In the genomic region with DNA sequence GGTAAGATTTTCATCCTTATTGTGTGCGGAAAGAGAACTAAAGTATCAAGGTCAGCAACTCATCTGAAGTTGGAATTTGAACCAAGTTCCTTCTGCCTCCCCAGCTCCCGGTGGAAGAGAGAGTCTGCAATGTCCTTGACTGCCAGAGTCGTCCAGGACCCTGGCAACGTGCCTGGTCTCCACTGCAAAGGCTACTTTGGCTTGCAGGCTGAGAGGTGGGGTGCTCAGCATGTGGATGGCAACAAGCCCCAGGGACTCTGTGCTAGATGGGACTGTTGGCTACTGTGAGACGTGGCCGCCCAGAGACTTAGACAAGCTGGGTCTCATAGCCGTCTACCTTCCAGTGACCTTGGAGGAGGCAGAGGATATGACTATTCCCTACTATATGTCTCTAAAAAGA, we compare ENCODE assay signal across 13 mouse cellular contexts. TPM values are rescaled to one million over a fixed set of nuclear protein-coding genes. Genes with fewer than 3 reads are reported as not detected.
DNase-seq lines count a peak whose midpoint lies in the region; ATAC-seq and TF ChIP-seq lines count a peak whose summit lies in the region.
"Had no signal": no experiment of that assay in that cellular context is flagged by ENCODE, and none has a peak within 500 bp of the region (broad histone marks: within the 10 kb centered on the region; RNA-seq: fewer than 3 reads in every experiment).

No protein-coding gene starts in this region.

- DNase-seq in heart, adult 2 months, result peak; percentile 62 to 70
- DNase-seq in right cerebral cortex, postnatal 14 days, result peak; percentile 16
- no peak for DNase-seq in right cerebral cortex, adult 2 months (ENCODE audit: low spot score in 2 of 2)
- peak; percentile 8 to 15 for DNase-seq in gastrocnemius, postnatal 36 days
- DNase-seq in ovary, postnatal 14 days (ENCODE audit: low spot score), result peak; percentile 4
- DNase-seq in spleen, adult 12 weeks (ENCODE audit: low spot score), result no peak

- no peak for TF ChIP-seq EP300 in heart, adult 2 months (IDR thresholded peaks at IDR 0.05; ENCODE audit: insufficient read depth, low read depth, low read length)

- H3K27ac ChIP-seq in heart, adult 2 months, result no peak overlapping the region
- H3K27ac ChIP-seq in heart, embryonic 12.5 days (ENCODE audit: poor library complexity, severe bottlenecking), result no peak overlapping the region
- H3K27ac ChIP-seq: kidney, postnatal 0 days; limb, embryonic 15.5 days had no signal

- H3K4me1 ChIP-seq in heart, adult 2 months (ENCODE audit: control insufficient read depth, insufficient read depth, low read length), result peaks cover 3% of the 10 kb centered on the region
- H3K4me1 ChIP-seq in heart, embryonic 12.5 days (replicated peaks), result peaks cover 5% of the 10 kb centered on the region; the same call in 1 of the 2 replicates

- H3K4me3 ChIP-seq in heart, adult 2 months, result no peak overlapping the region
- no peak overlapping the region for H3K4me3 ChIP-seq in heart, embryonic 12.5 days
- H3K4me3 ChIP-seq: limb, embryonic 15.5 days; myocyte had no signal

- no peak for TF ChIP-seq CTCF in heart, adult 2 months (IDR thresholded peaks at IDR 0.05)

- 42% methylated on average over 7 of the region's 7 CpGs for WGBS in heart, adult 2 months
- WGBS in heart, embryonic 12.5 days, result 65% methylated on average over 7 of the region's 7 CpGs

- no peaks in the 10 kb centered on the region for H3K36me3 ChIP-seq in heart, adult 2 months (ENCODE audit: control insufficient read depth, insufficient read depth, low read length)
- no peaks in the 10 kb centered on the region for H3K36me3 ChIP-seq in heart, embryonic 12.5 days
- H3K36me3 ChIP-seq: limb, embryonic 15.5 days had no signal

- H3K27me3 ChIP-seq in heart, adult 2 months (ENCODE audit: control insufficient read depth, insufficient read depth, low read length), result no peaks in the 10 kb centered on the region
- H3K27me3 ChIP-seq in heart, embryonic 12.5 days (replicated peaks), result no peaks in the 10 kb centered on the region
- H3K27me3 ChIP-seq: limb, embryonic 15.5 days had no signal

- H3K9me3 ChIP-seq in heart, embryonic 12.5 days (replicated peaks), result no peaks in the 10 kb centered on the region
- H3K9me3 ChIP-seq: limb, embryonic 15.5 days had no signal

- no peak for ATAC-seq in heart, embryonic 12.5 days (ENCODE audit: insufficient number of reproducible peaks, low FRiP score)
- ATAC-seq in megakaryocyte, adult 5-6 weeks (ENCODE audit: poor library complexity, severe bottlenecking), result no peak

- no peak for TF ChIP-seq POLR2A in heart, adult 2 months (IDR thresholded peaks at IDR 0.05; ENCODE audit: insufficient read depth, low read depth, low read length)

- H3K9ac ChIP-seq in heart, adult 2 months (ENCODE audit: low read depth, low read length), result no peak overlapping the region
- no peak overlapping the region for H3K9ac ChIP-seq in heart, embryonic 12.5 days
- H3K9ac ChIP-seq: limb, embryonic 15.5 days had no signal

- H3K4me2 ChIP-seq in heart, embryonic 12.5 days, result no peak overlapping the region
- H3K4me2 ChIP-seq: limb, embryonic 15.5 days had no signal

- no peaks in the 10 kb centered on the region for H3K79me2 ChIP-seq in heart, adult 2 months (replicated peaks; ENCODE audit: control insufficient read depth, insufficient read depth, low read length)

- intact Hi-C loops in heart, adult 2 months (cut with DNase I), result loop anchor here (10.0 kb wide), 2 partner anchors 298 to 568 kb away; partner anchors contain the start of gene Plxna4
- intact Hi-C loops in gastrocnemius, postnatal 36 days (cut with DNase I), result no loop called here

RNA-seq across cellular contexts. Expression of gene 1700012A03Rik, which starts 33.2 kb away (rescaled TPM):
- total RNA-seq in heart, adult 2 months (2021), result not detected
- 0.23 TPM in 1 of 2 replicates, not detected in the other for polyA plus RNA-seq in heart, adult 2 months (2012; rRNA removed)
- not detected in 2 replicates for polyA plus RNA-seq in heart, embryonic 12.5 days (2016; fragmentation: Nextera tagmentation; extraction: Ambion mirVana)
- not detected for total RNA-seq in gastrocnemius, postnatal 36 days (2021)
- total RNA-seq in megakaryocyte, adult 5-6 weeks (2015), result not detected in 2 replicates
- not detected in 2 replicates for total RNA-seq in megakaryocyte, adult 5-6 weeks (2017)
- polyA plus RNA-seq: cortical plate, adult 2 months; kidney, postnatal 0 days; limb, embryonic 15.5 days; myocyte; stomach, embryonic 14.5 days had no signal

Comparison
In these comparisons a context has a peak if more than half of its experiments do, and no peak if none do; other contexts are left out.
1. DNase-seq: peak in heart, adult 2 months (2 of 2), right cerebral cortex, postnatal 14 days (single experiment), gastrocnemius, postnatal 36 days (2 of 2) and ovary, postnatal 14 days (single experiment); none in right cerebral cortex, adult 2 months (0 of 2) and spleen, adult 12 weeks (single experiment).